Mouse (Mus musculus): ENCODE measurements around the gene Apoa1. TPM values are rescaled to one million over a fixed set of nuclear protein-coding genes. Genes with fewer than 3 reads are reported as not detected.
A peak's percentile ranks its signal among the peaks of the same experiment; 100 is the strongest.

Gene Apoa1
- polyA plus RNA-seq (2015; fragmentation: Nextera tagmentation; extraction: Ambion mirVana), result 5.4 and 7.0 TPM in 2 replicates

- no peak for DNase-seq (ENCODE audit: low spot score)
Observed at GRCm38 (mm10) chr9:46228491-46228890, at the start of gene Apoa1. TSS of gene Apoa1 (plus strand) at chr9:46228580.

GRCm38 (mm10) chr9:46178595-46178994 lies 49.8 kb upstream of the Apoa1 start:
- no peak for DNase-seq (ENCODE audit: low spot score)

GRCm38 (mm10) chr9:46181297-46181696 lies 47.1 kb upstream of the Apoa1 start:
- DNase-seq (ENCODE audit: low spot score), result no peak

GRCm38 (mm10) chr9:46184542-46184941 lies 43.8 kb upstream of the Apoa1 start:
- no peak for DNase-seq (ENCODE audit: low spot score)

GRCm38 (mm10) chr9:46185191-46185590 lies 43.2 kb upstream of the Apoa1 start:
- peak; percentile 69 for DNase-seq (ENCODE audit: low spot score)

GRCm38 (mm10) chr9:46186387-46186786 lies 42.0 kb upstream of the Apoa1 start:
- DNase-seq (ENCODE audit: low spot score), result no peak

GRCm38 (mm10) chr9:46188370-46188769 lies 40.0 kb upstream of the Apoa1 start:
- DNase-seq (ENCODE audit: low spot score), result no peak

GRCm38 (mm10) chr9:46188956-46189355 lies 39.4 kb upstream of the Apoa1 start:
- no peak for DNase-seq (ENCODE audit: low spot score)

GRCm38 (mm10) chr9:46189381-46189780 lies 39.0 kb upstream of the Apoa1 start:
- no peak for DNase-seq (ENCODE audit: low spot score)

GRCm38 (mm10) chr9:46191234-46191633 lies 37.1 kb upstream of the Apoa1 start:
- no peak for DNase-seq (ENCODE audit: low spot score)

- peak; percentile 69 for DNase-seq (ENCODE audit: low spot score)
Observed at GRCm38 (mm10) chr9:46191644-46192043, 36.7 kb upstream of the Apoa1 start.

- DNase-seq (ENCODE audit: low spot score), result no peak
Observed at GRCm38 (mm10) chr9:46192642-46193041, 35.7 kb upstream of the Apoa1 start.

- DNase-seq (ENCODE audit: low spot score), result no peak
Observed at GRCm38 (mm10) chr9:46194809-46195208, 33.6 kb upstream of the Apoa1 start.

GRCm38 (mm10) chr9:46196699-46197169 lies 31.6 kb upstream of the Apoa1 start:
- DNase-seq (ENCODE audit: low spot score), result no peak

GRCm38 (mm10) chr9:46198461-46198860 lies 29.9 kb upstream of the Apoa1 start:
- DNase-seq (ENCODE audit: low spot score), result no peak

GRCm38 (mm10) chr9:46198936-46199335 lies 29.4 kb upstream of the Apoa1 start:
- no peak for DNase-seq (ENCODE audit: low spot score)

- no peak for DNase-seq (ENCODE audit: low spot score)
Observed at GRCm38 (mm10) chr9:46199609-46200008, 28.8 kb upstream of the Apoa1 start.

GRCm38 (mm10) chr9:46206834-46207500 lies 21.4 kb upstream of the Apoa1 start:
- DNase-seq (ENCODE audit: low spot score), result no peak

GRCm38 (mm10) chr9:46207501-46207869 lies 20.9 kb upstream of the Apoa1 start:
- no peak for DNase-seq (ENCODE audit: low spot score)

- no peak for DNase-seq (ENCODE audit: low spot score)
Observed at GRCm38 (mm10) chr9:46208401-46208974, 19.9 kb upstream of the Apoa1 start.

- DNase-seq (ENCODE audit: low spot score), result no peak
Observed at GRCm38 (mm10) chr9:46210473-46210872, 17.9 kb upstream of the Apoa1 start.

GRCm38 (mm10) chr9:46214276-46214675 lies 14.1 kb upstream of the Apoa1 start:
- no peak for DNase-seq (ENCODE audit: low spot score)

- DNase-seq (ENCODE audit: low spot score), result no peak
Observed at GRCm38 (mm10) chr9:46214946-46215337, 13.4 kb upstream of the Apoa1 start.

Data from thymus, postnatal 0 days (tissue).